Mouse (Mus musculus): ENCODE measurements around the gene Numa1.
"Not testable (repeated sequence)": the region's sequence is repeated elsewhere in the genome, so short reads cannot be mapped to it uniquely, and the experiment has no call there.

DNA sequence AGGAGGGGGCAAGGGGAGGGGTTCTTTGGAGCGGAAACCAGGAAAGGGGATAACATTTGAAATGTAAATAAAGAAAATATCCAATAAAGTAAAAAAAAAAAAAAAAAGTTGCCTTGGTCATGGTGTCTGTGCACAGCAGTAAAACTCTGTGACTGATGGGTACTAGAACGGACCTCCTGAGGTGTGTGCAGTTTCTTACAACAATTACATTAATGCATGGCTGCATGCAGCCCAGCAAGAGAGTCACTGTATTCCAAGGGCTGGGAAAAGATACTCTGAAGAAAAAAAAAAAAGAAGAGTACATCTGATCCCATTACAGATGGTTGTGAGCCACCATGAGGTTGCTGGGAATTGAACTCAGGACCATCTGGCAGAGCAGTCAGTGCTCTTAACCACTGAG lies 87.0 kb downstream of the Numa1 start:
- TF ChIP-seq POLR2A (IDR thresholded peaks at IDR 0.05; ENCODE audit: insufficient read depth, low read length); EP300 (IDR thresholded peaks at IDR 0.05; ENCODE audit: insufficient read depth, low read depth, low read length); CTCF (IDR thresholded peaks at IDR 0.05; ENCODE audit: low read depth, low read length): not testable (repeated sequence)
